Mouse (Mus musculus) heart, embryonic 16.5 days (tissue): ENCODE measurements around the gene Chst13. TPM values are rescaled to one million over a fixed set of nuclear protein-coding genes. Genes with fewer than 3 reads are reported as not detected.

Source experiments
- ATAC-seq: fragments of 200-750 bp; cut with Nextera tagmentation; replicated peaks from 2 replicates; pipeline ENCODE4 v1.8.0; 2017; ENCODE audit warnings: moderate number of reproducible peaks; ENCODE audit not compliant: insufficient read depth, low FRiP score; ENCODE audit errors: extremely low read depth
- H3K27ac ChIP-seq: fragments of 300-500 bp; sonication (generic); 2 replicates; pipeline ENCODE4 v1.5.1; 2014; ENCODE audit warnings: mild to moderate bottlenecking, low read length, control low read depth, moderate library complexity
- H3K27me3 ChIP-seq: fragments of 300-500 bp; sonication (generic); 2 replicates; pipeline ENCODE4 v1.6.1; 2014; ENCODE audit warnings: low read length, mixed read lengths; ENCODE audit not compliant: control insufficient read depth, insufficient read depth
- H3K36me3 ChIP-seq: fragments of 300-500 bp; sonication (generic); 2 replicates; pipeline ENCODE4 v1.6.1; 2014; ENCODE audit not compliant: control insufficient read depth, insufficient read depth
- H3K4me1 ChIP-seq: fragments of 300-500 bp; sonication (generic); 2 replicates; pipeline ENCODE4 v1.6.1; 2014; ENCODE audit warnings: low read length, mixed read lengths; ENCODE audit not compliant: control insufficient read depth, insufficient read depth
- H3K4me2 ChIP-seq: fragments of 300-500 bp; sonication (generic); 2 replicates; pipeline ENCODE4 v1.6.1; 2014; ENCODE audit warnings: low read depth, mild to moderate bottlenecking, control low read depth, low read length
- H3K4me3 ChIP-seq: fragments of 300-500 bp; sonication (generic); 2 replicates; pipeline ENCODE4 v1.5.1; 2014; ENCODE audit warnings: mild to moderate bottlenecking, control low read depth, low read length
- H3K9ac ChIP-seq: fragments of 300-500 bp; sonication (generic); 2 replicates; pipeline ENCODE4 v1.6.1; 2014; ENCODE audit warnings: low read length, control low read depth
- H3K9me3 ChIP-seq: fragments of 300-500 bp; sonication (generic); replicated peaks from 2 replicates; pipeline ENCODE4 v1.6.1; 2016; ENCODE audit warnings: low read length; ENCODE audit not compliant: control insufficient read depth
- WGBS: fragments of 180-500 bp; shearing (Covaris S2); extraction: QIAGEN DNeasy Blood & Tissue Kit; methylation state at CpG from one replicate; pipeline ENCODE4 v1.1.7; 2014; 5-methylcytosine and 5-hydroxymethylcytosine counted together
- polyA plus RNA-seq: library from polyadenylated mRNA; unstranded; fragments of >200 nt; fragmentation: Nextera tagmentation; extraction: Ambion mirVana; gene quantifications from 2 replicates; pipeline ENCODE4 v1.2.1, GENCODE M21; 2015

The Chst13 gene
- polyA plus RNA-seq, 1 experiment from 2014 or later: not detected

- Histone ChIP-seq H3K4me1 (peaks cover 16% of the 10 kb centered on the region), H3K9ac (no peak overlapping the region), H3K9me3 (no peaks in the 10 kb centered on the region), H3K4me3 (no peak overlapping the region), H3K27ac (no peak overlapping the region), H3K4me2 (no peak overlapping the region), H3K27me3 (no peaks in the 10 kb centered on the region), H3K36me3 (no peaks in the 10 kb centered on the region)
- no peak for ATAC-seq
- WGBS: 46% methylated on average over 5 of the region's 5 CpGs
Measured at GRCm38 (mm10) chr6:90358142-90358541, 33.2 kb upstream of the Chst13 start.

GRCm38 (mm10) chr6:90350011-90350410, 25.0 kb upstream of the Chst13 start:
- ATAC-seq: no peak
- Histone ChIP-seq H3K4me2 (no peak overlapping the region), H3K27me3 (no peaks in the 10 kb centered on the region), H3K9ac (no peak overlapping the region), H3K4me1 (no peaks in the 10 kb centered on the region), H3K9me3 (no peaks in the 10 kb centered on the region), H3K27ac (no peak overlapping the region), H3K36me3 (no peaks in the 10 kb centered on the region), H3K4me3 (no peak overlapping the region)
- 45% methylated on average over 2 of the region's 2 CpGs for WGBS

- no peaks in the 10 kb centered on the region for H3K27me3 ChIP-seq
- H3K27ac ChIP-seq: no peak overlapping the region
- H3K4me3 ChIP-seq: no peak overlapping the region
- no peak overlapping the region for H3K9ac ChIP-seq
- WGBS: 66% methylated on average over 4 of the region's 4 CpGs
- H3K36me3 ChIP-seq: no peaks in the 10 kb centered on the region
- ATAC-seq: no peak
- no peaks in the 10 kb centered on the region for H3K4me1 ChIP-seq
- H3K9me3 ChIP-seq: no peaks in the 10 kb centered on the region
- no peak overlapping the region for H3K4me2 ChIP-seq
Measured at GRCm38 (mm10) chr6:90348500-90348899, 23.5 kb upstream of the Chst13 start.

DNA sequence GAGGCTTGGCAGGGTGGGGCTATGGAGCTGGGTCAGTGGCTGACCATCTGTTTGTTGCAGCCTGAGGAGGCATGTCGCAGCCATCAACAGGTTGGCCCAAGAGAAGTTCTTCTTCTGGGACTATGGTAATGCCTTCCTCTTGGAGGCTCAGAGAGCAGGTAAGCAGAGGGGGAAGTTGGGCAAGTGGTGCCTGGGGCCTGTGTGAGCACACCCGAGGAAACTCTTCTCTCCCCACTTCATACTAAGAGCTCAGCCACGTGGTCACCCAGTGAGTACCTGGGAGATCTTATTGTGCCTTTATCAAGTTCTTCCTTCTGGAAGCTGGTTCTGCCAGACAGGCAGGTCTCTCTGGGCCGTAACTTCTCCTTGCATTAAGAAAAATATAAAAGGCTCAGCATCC, 22.2 kb upstream of the Chst13 start:
- WGBS: 71% methylated on average over 4 of the region's 4 CpGs
- Histone ChIP-seq H3K9ac (no peak overlapping the region), H3K9me3 (no peaks in the 10 kb centered on the region), H3K4me1 (no peaks in the 10 kb centered on the region), H3K36me3 (no peaks in the 10 kb centered on the region), H3K27ac (no peak overlapping the region), H3K4me3 (no peak overlapping the region), H3K27me3 (no peaks in the 10 kb centered on the region), H3K4me2 (no peak overlapping the region)
- no peak for ATAC-seq

- H3K4me1 ChIP-seq: no peaks in the 10 kb centered on the region
- ATAC-seq: no peak
- no peak overlapping the region for H3K4me3 ChIP-seq
- H3K9ac ChIP-seq: no peak overlapping the region
- WGBS: 72% methylated on average over 2 of the region's 2 CpGs
- H3K36me3 ChIP-seq: no peaks in the 10 kb centered on the region
- no peak overlapping the region for H3K27ac ChIP-seq
- H3K9me3 ChIP-seq: no peaks in the 10 kb centered on the region
- H3K27me3 ChIP-seq: no peaks in the 10 kb centered on the region
- H3K4me2 ChIP-seq: no peak overlapping the region
Measured at GRCm38 (mm10) chr6:90342343-90342742, 17.4 kb upstream of the Chst13 start.

DNA sequence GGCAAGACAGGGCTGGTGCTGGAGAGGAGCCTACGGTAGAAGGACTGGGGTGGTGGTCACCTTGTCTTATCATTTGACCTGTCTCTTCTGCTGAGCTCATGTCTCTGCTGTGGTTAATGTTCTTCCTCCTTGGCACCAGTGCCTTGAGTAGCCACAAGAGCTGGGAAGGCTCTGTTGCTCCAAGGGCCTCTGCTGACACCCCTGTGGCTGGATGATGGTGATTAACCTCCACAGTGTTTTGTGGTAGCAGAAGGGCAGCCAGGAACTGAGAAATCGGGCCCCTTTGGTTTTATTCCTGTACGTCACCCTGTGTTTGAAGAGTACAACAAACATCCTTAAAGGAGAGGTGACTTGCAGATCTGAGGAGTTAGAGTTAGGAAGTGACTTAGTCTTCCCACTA, 9.3 kb upstream of the Chst13 start:
- Histone ChIP-seq H3K4me3 (no peak overlapping the region), H3K27me3 (no peaks in the 10 kb centered on the region), H3K9me3 (no peaks in the 10 kb centered on the region), H3K4me1 (no peaks in the 10 kb centered on the region), H3K27ac (no peak overlapping the region), H3K4me2 (no peak overlapping the region), H3K36me3 (no peaks in the 10 kb centered on the region), H3K9ac (no peak overlapping the region)
- 61% methylated on average over 3 of the region's 3 CpGs for WGBS
- ATAC-seq: no peak

DNA sequence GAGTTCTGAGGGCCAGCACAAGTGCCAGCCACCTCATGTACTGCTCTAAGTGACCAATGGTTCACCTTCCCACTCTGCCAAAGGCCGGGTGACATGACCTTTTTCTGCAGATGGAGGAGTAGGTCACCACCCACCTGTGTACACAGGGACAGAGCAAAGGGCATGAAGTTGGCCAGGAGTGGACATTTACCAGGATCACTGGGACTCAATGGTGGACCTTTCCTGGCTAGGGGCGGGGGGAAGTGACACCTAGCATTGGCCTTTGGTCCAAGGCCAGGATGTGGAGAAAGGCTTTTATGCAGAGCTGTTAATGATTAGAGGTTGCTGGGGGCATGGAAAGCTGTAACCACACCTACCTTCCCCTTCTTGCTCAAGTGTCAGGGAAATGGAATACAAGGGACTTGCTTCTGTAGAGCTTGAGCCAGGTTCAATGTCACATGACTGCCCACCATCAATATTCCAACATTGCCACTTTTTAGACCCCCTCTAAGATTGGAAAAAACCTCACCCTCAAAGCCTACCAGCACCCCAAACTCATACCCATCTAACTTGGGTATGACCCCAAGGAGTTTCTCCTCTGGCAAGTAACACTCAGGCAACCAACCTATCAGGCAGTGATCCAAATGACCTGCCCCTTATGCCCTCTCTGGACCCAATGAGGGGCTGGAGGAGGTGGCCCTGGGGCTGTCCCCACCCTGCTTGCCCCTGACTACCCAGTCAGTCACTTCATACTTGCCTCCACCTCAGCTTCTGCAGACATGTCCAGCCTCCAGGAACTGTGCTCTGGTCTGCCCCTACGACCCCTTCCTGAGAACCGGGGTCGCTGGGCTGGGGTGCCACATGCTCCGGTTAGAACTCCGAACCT, 7.8 kb upstream of the Chst13 start, which contains the start of gene Uroc1:
TSS of gene Uroc1 (plus strand) at position 724 of the 865 bp plus-strand sequence.
- no peaks in the 10 kb centered on the region for H3K9me3 ChIP-seq
- no peak within 1 kb of the TSS for H3K27ac ChIP-seq
- no peak for ATAC-seq
- H3K4me3 ChIP-seq: no peak within 1 kb of the TSS
- H3K4me1 ChIP-seq: no peaks in the 10 kb centered on the region
- no peak within 1 kb of the TSS for H3K4me2 ChIP-seq
- no peaks in the 10 kb centered on the region for H3K36me3 ChIP-seq
- WGBS: 80% methylated on average over 7 of the region's 7 CpGs
- H3K9ac ChIP-seq: no peak within 1 kb of the TSS
- H3K27me3 ChIP-seq: no peaks in the 10 kb centered on the region

- WGBS: 9% methylated on average over 1 of the region's 1 CpGs
- no peak overlapping the region for H3K9ac ChIP-seq
- H3K4me1 ChIP-seq: no peaks in the 10 kb centered on the region
- ATAC-seq: 0 out of 2 replicates have a peak, but pooled peaks have one; percentile 37
- no peaks in the 10 kb centered on the region for H3K9me3 ChIP-seq
- no peak overlapping the region for H3K27ac ChIP-seq
- peaks cover 7% of the 10 kb centered on the region; the same call in 1 of the 2 replicates for H3K27me3 ChIP-seq
- no peaks in the 10 kb centered on the region for H3K36me3 ChIP-seq
- H3K4me2 ChIP-seq: no peak overlapping the region
- H3K4me3 ChIP-seq: no peak overlapping the region
Measured at GRCm38 (mm10) chr6:90329953-90330352, 5.0 kb upstream of the Chst13 start.

DNA sequence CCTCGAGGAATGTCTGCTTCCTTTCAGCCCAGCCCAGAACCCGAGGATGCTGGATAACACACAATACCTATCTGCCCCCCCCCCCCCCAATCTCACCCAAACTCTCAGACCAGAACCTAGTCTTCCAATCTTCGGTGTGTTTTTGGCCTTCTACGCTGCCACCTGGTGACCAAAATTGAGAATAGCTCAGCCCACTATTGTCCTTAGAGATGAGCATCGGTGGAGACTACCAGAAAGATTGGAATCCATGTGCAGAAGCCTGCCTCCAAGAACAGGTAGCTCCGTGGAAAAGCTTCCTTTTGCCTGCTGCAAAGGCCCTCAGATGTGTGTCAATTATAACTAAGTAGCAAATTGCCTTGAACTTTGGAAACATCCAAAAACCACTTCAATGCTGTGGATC, 2.7 kb upstream of the Chst13 start:
- ATAC-seq: no peak
- Histone ChIP-seq H3K9me3 (no peaks in the 10 kb centered on the region), H3K4me2 (no peak overlapping the region), H3K4me1 (no peaks in the 10 kb centered on the region), H3K27ac (no peak overlapping the region), H3K27me3 (peaks cover 7% of the 10 kb centered on the region; the same call in 1 of the 2 replicates), H3K4me3 (no peak overlapping the region), H3K36me3 (no peaks in the 10 kb centered on the region), H3K9ac (no peak overlapping the region)
- 13% methylated on average over 6 of the region's 6 CpGs for WGBS
